Mouse (Mus musculus) embryonic stem cell, embryonic (primary cell): ENCODE measurements around the gene Abcb6.

Experiments
- CTCF ChIA-PET, 4 experiments: fragments of 300-600 bp in 2 of 4; fragments of 350-600 bp in 2 of 4; sonication (Branson Sonifier 250); formaldehyde crosslinking; loops; one replicate each; lab custom pipeline; 2022; ENCODE audit warnings: inconsistent platforms in 2 of 4; lab: Charles Lee
- POLR2A ChIA-PET, 4 experiments: fragments of 300-600 bp in 2 of 4; fragments of 350-600 bp in 2 of 4; sonication (Branson Sonifier 250); formaldehyde crosslinking; loops; one replicate each; lab custom pipeline; 2022; ENCODE audit warnings: antibody characterized with exemption in 4 of 4, inconsistent platforms in 1 of 4; lab: Charles Lee

Abcb6 gene

DNA sequence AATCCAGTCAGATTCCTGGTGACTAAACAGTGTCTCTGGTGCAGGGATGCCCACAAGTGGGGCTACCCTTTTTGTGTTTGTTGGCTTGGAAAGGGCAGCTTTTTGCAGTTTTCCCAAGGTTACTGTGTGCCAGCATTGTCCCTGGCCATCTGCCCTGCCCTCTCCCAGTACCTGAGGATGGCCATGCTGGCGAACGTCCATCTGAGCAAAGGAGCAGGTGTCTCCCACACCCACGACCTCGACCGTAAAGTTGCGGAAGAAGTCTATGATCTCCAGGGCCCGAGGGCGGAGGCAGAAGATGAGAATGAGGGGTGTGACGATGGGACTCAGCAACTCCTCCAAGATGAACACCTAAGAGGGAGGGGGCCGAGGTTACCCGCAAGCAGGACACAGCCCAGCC is 5.3 kb upstream of the Abcb6 start:
- ChIA-PET CTCF (no interaction called here), POLR2A (interaction anchor here in 2 of 4 experiments (0.6 to 2.6 kb wide), 6 partner anchors 12 to 66 kb away, joined by 3 to 7 read pairs (median 3); partner anchors contain the start of genes Tuba4a (in 1 of the 2) and Zfand2b (in 1 of the 2))

DNA sequence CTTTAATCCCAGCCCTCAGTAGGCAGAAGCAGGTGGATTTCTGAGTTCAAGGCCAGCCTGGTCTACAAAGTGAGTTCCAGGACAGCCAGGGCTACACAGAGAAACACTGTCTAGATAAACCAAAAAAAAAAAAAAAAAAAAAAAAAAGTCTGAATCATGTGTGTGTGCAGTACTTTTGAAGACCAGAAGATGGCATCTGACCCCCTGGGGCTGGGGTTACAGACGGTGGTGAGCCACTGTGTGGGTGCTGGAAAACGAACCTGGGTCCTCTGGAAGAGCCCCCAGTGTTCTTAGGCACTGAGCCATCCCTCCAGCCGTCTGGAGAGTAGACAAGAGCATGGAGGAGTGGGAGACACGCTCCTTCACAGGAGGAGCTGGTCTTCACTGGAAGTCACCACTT is 2.0 kb upstream of the Abcb6 start:
- CTCF ChIA-PET, result interaction anchor here (0.6 to 4.4 kb wide), 11 partner anchors 10 to 573 kb away, joined by 3 to 20 read pairs (median 4); partner anchors contain the start of genes Ankzf1 (in 1 of the 4) and Atg9a (in 1 of the 4)
- POLR2A ChIA-PET, result interaction anchor here in 3 of 4 experiments (0.6 to 6.5 kb wide), 14 partner anchors 8 to 370 kb away, joined by 3 to 72 read pairs (median 4); partner anchors contain the start of genes Ankzf1 (in 2 of the 3), Atg9a (in 2 of the 3), Zfand2b (in 2 of the 3) and Dnpep (in 1 of the 3)

DNA sequence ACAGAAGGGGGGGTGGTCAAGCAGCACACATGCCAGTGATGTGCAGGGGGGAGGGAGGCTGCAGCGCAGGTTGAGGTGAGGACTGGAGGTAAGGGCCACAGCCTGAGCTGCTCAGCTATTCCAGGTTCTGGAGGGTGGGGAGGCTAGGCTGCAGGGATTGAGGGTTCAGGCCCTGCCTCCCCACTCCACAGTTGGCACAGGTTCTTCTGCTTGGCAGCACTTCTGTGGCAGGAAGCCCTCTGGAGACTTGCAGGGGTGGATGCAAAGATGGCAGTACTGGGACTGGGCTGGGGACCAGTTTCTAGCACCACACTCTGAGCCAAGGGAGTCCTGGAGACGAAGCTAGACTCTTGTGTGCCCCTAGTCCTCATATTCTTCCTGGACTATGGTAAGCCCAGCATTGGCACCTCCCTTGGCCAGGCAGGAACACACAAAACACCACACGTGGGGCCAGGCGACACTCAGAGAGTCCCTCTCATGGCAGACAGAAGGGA is 1.2 kb upstream of the Abcb6 start:
- ChIA-PET CTCF (interaction anchor here in 3 of 4 experiments (0.6 to 4.4 kb wide), 10 partner anchors 11 to 809 kb away, joined by 3 to 20 read pairs (median 4); partner anchors contain the start of genes Ankzf1 (in 1 of the 3), Atg9a (in 1 of the 3) and Tuba4a (in 1 of the 3)), POLR2A (interaction anchor here in 3 of 4 experiments (0.6 to 6.5 kb wide), 30 partner anchors 9 to 323 kb away, joined by 3 to 72 read pairs (median 8); partner anchors contain the start of genes Ankzf1 (in 3 of the 3), Atg9a (in 3 of the 3), Zfand2b (in 3 of the 3) and Tuba4a (in 2 of the 3))

DNA sequence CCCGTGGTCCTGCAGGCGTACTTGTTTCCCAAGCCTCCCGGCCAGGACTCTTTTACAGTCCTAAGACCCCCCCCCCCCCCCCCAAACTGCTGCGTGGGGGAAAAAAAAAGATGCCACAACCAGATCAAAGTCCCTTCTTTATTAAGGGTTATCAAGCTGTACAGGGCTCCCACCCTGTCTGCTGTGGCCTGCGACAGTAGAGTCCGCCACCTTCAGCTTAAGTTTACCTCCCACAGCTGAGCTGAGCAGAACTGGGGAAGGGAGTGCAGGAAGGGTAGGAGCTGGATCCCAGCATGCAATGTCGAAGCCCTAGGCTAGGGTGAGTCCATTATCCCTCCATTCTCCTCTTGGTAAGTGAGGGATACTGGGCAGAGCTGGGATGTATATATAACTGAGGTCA is 549 bp upstream of the Abcb6 start:
- CTCF ChIA-PET, result interaction anchor here (0.5 to 4.4 kb wide), 25 partner anchors 11 to 808 kb away, joined by 3 to 20 read pairs (median 4); partner anchors contain the start of genes Ankzf1 (in 2 of the 4), Atg9a (in 2 of the 4), Dnpep (in 1 of the 4) and Tuba4a (in 1 of the 4)
- POLR2A ChIA-PET, result interaction anchor here (0.5 to 6.5 kb wide), 59 partner anchors 9 to 1070 kb away, joined by 3 to 72 read pairs (median 5); partner anchors contain the start of genes Ankzf1 (in 3 of the 4), Atg9a (in 3 of the 4), Zfand2b (in 3 of the 4) and Dnajb2 (in 2 of the 4)

DNA sequence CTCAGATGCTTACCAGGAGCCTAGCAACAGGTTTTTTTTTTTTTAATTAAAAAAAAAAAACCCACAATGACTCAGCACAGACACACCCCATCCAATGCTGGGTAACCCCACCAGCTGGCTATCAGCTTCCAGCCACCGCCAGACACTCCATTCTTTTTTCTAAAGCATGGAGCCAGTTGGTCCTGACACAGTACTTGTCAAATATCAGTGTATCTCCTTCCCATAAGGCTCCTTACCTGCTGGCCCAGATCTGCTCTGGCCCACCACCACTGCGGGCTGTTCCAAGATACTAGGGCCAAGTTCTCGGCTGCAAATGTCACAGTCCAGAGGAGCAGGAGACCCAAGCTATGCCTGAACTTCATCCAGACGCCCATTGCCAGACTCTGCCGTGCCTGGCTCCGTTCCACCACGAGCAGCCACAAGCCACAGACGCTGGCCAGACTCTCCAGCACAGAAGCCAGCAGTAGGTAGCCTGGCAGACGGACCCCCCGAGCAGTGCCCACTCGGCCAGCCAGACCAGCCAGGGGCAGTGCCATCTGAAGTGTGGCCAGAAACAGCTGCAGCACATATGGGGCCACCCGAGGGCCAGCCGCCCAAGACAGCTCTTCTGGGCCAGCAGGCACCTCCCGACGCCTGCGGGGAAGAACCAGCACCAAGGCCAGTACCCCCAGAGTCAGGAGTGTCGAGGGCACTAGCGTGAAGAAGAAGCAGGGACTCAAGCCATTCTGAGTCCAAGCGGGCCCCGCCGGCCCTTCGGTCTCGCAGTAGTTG is 673 bp downstream of the Abcb6 start:
- ChIA-PET POLR2A (interaction anchor here (0.8 to 6.5 kb wide), 31 partner anchors 8 to 318 kb away, joined by 3 to 72 read pairs (median 5); partner anchors contain the start of genes Ankzf1 (in 3 of the 4), Atg9a (in 3 of the 4), Zfand2b (in 3 of the 4) and Tuba4a (in 2 of the 4)), CTCF (interaction anchor here in 2 of 4 experiments (0.6 to 4.4 kb wide), 11 partner anchors 11 to 297 kb away, joined by 3 to 20 read pairs (median 6); partner anchors contain the start of genes Ankzf1 (in 1 of the 2), Atg9a (in 1 of the 2), Dnpep (in 1 of the 2) and Zfand2b (in 1 of the 2))

DNA sequence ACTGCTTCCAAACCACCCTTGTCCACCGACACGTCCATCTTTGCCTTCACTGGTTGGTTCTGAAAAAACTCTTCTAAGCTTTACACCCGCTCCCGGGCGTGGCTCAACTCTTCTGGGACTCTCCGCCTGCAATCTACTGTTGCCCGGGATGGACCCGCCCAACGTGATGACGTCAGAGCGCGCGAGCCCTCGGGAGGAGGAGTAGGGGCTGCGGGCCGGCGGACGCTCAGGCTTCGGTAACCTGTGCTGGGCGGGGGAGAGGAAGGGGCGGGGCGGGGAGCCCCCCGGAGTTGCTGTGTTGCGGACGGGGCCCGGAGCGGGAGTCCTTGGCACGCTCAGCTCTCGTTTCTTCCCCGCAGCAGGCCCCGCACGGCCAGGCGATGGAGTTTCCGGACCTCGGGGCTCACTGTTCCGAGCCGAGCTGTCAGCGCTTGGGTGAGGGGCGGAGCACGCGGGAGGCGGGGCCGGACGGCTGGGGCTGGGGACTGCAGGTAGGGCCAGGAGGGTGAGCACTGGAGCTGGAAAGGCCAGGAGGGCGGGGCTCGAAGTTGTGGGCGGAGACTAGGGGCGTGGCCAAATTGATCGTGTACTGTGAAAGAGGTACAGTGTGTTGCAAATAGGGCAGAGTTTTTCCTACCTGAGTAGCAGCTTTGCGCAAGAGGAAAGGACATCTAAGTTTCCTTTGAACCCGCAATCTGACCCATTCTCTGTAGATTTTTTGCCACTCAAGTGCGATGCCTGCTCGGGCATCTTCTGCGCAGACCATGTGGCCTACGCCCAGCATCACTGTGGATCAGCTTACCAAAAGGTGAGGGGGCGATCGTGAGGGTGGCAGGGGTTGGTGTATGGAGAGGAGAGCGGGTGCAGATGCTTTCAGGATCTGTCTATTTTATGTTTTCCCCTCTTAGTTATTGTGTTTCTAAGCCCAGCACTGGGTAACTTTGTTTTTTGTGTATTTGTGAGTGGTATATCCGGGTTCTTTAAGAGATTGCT is 11.4 kb downstream of the Abcb6 start, which contains the start of gene Zfand2b:
TSS of gene Zfand2b (plus strand) at position 175 of the 993 bp plus-strand sequence.
- ChIA-PET POLR2A (interaction anchor here (0.5 to 5.5 kb wide), 64 partner anchors 10 to 859 kb away, joined by 3 to 72 read pairs (median 4); partner anchors contain the start of genes Abcb6 (in 4 of the 4), Ankzf1 (in 3 of the 4), Atg9a (in 3 of the 4) and A630095N17Rik (in 2 of the 4)), CTCF (interaction anchor here (0.5 to 1.8 kb wide), 15 partner anchors 11 to 302 kb away, joined by 3 to 12 read pairs (median 5); partner anchors contain the start of gene Abcb6 (in 1 of the 4))

DNA sequence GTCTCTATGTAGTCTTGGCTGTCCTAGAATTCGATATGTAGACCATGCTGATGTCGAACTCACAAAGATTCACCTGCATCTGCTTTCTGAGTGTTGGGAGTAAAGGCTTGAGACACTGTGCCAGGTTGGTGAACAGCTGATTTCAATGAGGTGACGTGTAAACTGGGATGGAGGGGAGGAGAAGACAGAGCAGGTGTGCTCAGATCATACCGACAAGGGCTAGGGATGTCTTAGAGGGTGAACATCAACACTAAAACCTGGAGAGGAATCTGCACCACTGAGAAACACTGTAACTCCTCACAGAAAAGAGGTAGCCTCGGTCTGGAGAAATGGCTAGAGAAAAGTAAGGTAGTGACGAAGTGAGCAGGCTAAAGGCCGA is 12.1 kb downstream of the Abcb6 start:
- CTCF ChIA-PET, result interaction anchor here (0.5 to 1.8 kb wide), 11 partner anchors 12 to 301 kb away, joined by 3 to 12 read pairs (median 5); partner anchors contain the start of gene Abcb6 (in 1 of the 4)
- POLR2A ChIA-PET, result interaction anchor here in 3 of 4 experiments (0.7 to 5.5 kb wide), 49 partner anchors 9 to 421 kb away, joined by 3 to 72 read pairs (median 5); partner anchors contain the start of genes Abcb6 (in 3 of the 3), Ankzf1 (in 3 of the 3), Atg9a (in 3 of the 3) and Dnpep (in 2 of the 3)

DNA sequence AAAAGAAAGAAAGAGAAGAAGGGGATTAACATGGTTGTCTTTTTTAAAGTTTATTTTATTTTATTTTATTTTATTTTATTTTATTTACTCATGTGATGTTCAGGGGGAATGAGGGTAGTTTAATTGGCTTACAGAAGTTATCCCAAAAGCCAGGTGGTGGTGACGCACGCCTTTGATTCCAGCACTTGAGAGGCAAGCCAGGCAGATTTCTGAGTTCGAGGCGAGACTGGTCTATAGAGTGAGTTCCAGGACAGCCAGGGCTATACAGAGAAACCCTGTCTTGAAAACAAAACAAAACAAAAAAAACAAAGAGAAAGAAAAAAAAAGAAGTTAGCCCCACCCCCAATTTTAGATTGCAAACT is 20.0 kb downstream of the Abcb6 start:
- ChIA-PET CTCF (interaction anchor here in 1 of 4 experiments (0.7 kb wide), 1 partner anchor 144 kb away, joined by 3 read pairs; no protein-coding TSS in a partner anchor), POLR2A (interaction anchor here in 2 of 4 experiments (0.6 to 1.8 kb wide), 2 partner anchors 8 to 22 kb away, joined by 4 to 6 read pairs; partner anchors contain the start of gene Zfand2b (in 1 of the 2))

DNA sequence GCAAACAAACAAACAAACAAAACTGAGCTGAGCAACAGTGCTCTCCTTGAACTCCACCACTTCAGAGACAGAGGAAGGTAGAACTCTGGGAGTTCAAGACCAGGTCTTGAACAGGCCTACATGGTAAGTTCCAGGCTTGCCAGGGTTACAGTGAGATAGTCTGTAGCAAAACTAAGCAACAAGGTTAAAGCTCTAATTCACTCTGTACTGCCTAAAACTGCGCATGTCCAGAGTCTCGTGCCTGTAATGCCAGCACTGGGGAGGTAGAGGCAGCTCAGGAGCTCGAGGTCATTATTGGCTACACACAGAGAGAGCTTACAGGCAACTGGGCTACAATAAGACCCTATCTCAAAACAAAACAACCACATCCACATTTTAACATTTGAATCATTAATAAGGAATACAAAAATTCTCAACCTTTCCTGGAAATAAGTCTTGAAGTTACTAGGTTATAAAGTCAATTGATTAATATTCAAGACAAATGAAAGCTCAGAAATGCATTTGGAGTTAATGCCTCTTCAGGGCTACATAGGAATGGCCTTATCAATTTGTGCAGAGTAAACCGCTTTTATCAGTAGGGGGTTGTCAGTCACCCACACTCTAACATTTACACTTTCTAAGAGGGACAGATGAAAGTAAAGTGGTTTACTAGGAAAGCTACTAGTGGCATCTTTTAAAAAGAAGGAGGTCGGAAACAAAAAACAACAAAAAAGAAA is 20.5 kb downstream of the Abcb6 start:
- CTCF ChIA-PET, result interaction anchor here in 1 of 4 experiments (1.0 kb wide), 1 partner anchor 92 kb away, joined by 3 read pairs; no protein-coding TSS in a partner anchor
- POLR2A ChIA-PET, result interaction anchor here in 2 of 4 experiments (0.9 to 1.8 kb wide), 4 partner anchors 9 to 103 kb away, joined by 3 to 6 read pairs (median 4); partner anchors contain the start of genes Ankzf1 (in 1 of the 2), Atg9a (in 1 of the 2) and Zfand2b (in 1 of the 2)

DNA sequence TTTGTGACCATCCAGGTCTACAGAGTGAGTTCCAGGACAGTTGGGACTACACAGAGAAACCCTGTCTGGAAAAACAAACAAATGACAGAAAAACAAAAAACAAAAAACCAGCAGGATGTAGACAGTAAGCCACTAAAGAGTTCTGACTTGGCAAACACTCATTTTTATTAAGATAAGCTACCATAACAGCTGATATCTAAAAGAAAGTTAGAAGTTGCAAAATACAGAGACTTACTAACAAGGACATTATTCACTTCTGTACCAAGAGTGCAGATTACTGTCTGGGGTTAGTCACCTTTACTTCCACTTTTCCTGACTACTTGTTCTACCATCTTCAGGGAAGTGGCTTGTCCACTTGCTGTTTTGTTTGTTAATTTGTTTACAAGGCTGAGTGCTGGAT is 21.2 kb downstream of the Abcb6 start:
- CTCF ChIA-PET, result interaction anchor here in 1 of 4 experiments (1.0 kb wide), 1 partner anchor 93 kb away, joined by 3 read pairs; no protein-coding TSS in a partner anchor
- POLR2A ChIA-PET, result interaction anchor here in 2 of 4 experiments (0.9 to 1.8 kb wide), 4 partner anchors 10 to 104 kb away, joined by 3 to 6 read pairs (median 4); partner anchors contain the start of genes Ankzf1 (in 1 of the 2), Atg9a (in 1 of the 2) and Zfand2b (in 1 of the 2)

DNA sequence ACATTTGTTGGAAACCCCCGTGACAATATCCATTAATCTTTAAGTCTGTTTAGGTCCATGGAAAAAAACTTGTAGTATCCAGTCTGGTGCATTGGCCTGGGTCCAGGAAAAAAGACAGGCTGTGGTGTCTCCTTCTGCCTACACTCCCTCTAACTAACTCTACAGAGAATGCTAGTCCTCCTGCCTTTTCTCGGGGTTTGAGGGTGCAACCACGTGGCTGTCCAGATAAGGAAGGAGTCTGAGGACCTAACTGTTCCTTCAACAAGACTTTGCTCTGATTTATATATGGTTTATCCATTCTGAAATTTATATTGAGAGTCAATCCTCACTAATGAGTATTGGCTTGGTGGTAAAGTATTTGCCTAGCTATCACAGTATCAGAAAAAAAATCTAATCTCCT is 24.4 kb downstream of the Abcb6 start:
- ChIA-PET POLR2A (interaction anchor here in 1 of 4 experiments (0.5 to 1.6 kb wide), 2 partner anchors 13 to 709 kb away, joined by 4 to 6 read pairs; partner anchors contain the start of gene Zfand2b), CTCF (interaction anchor here in 1 of 4 experiments (1.0 kb wide), 1 partner anchor 332 kb away, joined by 4 read pairs; no protein-coding TSS in a partner anchor)

DNA sequence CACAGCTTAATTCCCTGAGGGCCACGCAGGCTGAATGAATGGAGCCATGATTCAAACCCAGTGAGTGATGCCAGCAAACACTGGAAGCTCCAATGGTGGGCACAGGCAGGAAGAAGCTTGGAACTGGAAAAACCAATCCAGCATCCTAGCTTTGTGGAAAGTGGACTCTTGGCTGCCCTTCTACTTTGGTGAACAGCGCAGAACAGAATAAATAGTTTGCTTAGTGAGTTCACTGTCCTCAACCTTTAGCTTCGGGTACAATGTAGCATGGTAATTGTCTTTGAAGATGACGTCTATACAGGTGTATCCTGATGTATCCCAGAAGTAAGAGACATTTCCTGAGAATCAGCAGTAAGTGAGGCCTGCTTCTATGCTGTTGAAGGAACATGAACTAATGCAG is 31.5 kb downstream of the Abcb6 start:
- CTCF ChIA-PET, result interaction anchor here in 3 of 4 experiments (0.6 to 1.5 kb wide), 4 partner anchors 106 to 366 kb away, joined by 3 to 4 read pairs (median 4); no protein-coding TSS in a partner anchor
- POLR2A ChIA-PET, result interaction anchor here in 2 of 4 experiments (0.9 to 1.4 kb wide), 3 partner anchors 20 to 54 kb away, joined by 3 read pairs; partner anchors contain the start of genes Ankzf1 (in 1 of the 2), Atg9a (in 1 of the 2) and Zfand2b (in 1 of the 2)

DNA sequence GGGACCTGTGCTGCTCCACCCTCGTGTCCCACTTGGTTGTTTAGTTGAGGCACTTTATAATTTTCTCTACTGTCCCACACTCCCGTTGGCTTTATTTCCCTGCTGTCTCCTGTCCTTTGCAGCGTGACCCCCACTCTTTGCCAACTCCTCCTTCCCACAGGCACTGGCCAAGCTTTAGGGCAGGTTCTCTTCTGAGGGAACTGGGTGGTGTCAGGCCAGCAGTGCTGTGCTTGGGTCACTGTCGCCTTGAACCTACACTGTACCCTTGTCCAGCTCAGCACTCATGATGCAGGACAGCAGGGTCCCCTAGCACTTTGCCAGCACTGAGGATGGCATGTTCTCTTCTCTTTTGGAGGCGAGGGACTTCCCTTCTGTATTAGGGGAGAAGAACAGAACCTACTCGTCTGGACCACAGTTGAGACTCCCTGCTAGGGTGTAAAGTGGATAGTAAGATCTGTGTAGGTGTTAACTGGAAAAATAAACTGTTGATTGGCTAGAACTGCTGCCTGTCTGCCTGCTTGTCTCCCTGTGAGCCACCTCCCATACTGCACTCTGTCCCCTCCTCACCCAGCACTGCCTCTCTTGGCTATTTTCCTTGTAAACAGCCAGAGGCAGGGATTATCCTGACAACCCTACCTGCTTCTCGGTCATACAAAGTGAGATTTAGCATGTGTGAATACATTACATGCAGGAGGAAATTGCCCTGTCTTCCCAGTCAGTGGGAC is 32.6 kb downstream of the Abcb6 start:
- ChIA-PET CTCF (interaction anchor here in 3 of 4 experiments (0.6 to 1.5 kb wide), 3 partner anchors 33 to 521 kb away, joined by 3 to 5 read pairs (median 4); partner anchors contain the start of gene Abcb6 (in 1 of the 3)), POLR2A (interaction anchor here in 1 of 4 experiments (1.2 to 1.4 kb wide), 2 partner anchors 10 to 21 kb away, joined by 3 read pairs; partner anchors contain the start of gene Zfand2b)

DNA sequence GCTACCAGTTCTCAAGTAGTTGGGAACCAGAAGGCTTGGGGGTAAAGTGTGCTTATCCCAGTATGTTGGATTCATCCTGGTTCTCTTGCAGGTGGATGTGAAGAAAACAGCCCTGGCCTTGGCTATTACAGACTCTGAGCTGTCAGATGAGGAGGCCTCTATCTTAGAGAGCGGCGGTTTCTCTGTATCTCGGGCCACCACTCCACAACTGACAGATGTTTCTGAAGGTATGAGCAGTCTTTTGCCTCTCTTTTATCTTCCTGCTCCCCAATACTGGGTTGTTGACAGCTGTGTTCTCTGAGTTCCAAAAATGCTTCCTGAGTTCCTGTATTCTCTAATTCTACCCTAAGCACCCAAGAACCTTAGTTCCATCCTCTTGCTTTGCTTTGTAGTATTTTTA is 34.6 kb downstream of the Abcb6 start:
- ChIA-PET POLR2A (interaction anchor here in 2 of 4 experiments (0.7 to 2.5 kb wide), 4 partner anchors 23 to 172 kb away, joined by 3 to 6 read pairs (median 4); partner anchors contain the start of genes Dnpep (in 1 of the 2) and Zfand2b (in 1 of the 2)), CTCF (interaction anchor here in 1 of 4 experiments (0.9 to 1.0 kb wide), 2 partner anchors 105 to 297 kb away, joined by 3 to 4 read pairs; no protein-coding TSS in a partner anchor)
